Comparison of ENCODE assay signal across 8 mouse cellular contexts in the genomic region with DNA sequence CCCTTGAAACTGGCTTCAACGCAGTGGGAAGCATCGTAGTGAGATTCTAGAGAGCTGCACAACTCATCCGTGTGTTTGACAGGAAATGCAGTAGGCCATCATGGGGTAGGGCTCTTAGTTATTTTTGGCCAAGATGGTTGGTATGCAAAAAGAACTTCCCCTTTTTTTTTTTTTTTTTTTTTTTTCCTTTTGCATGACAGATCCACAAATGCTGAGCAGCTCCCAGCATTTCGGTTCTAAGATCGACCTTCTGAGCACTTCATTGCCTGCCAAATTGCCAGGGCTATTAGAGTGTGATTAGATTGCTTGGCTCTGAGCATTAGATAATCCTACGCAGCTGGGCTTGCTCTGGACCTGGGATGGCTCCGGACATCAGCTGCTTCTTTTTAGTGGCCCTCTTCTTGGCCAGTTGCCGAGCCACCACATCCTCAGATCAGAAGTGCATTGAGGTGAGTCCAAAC. TPM values are rescaled to one million over a fixed set of nuclear protein-coding genes. Genes with fewer than 3 reads are reported as not detected.
DNase-seq lines count a peak whose midpoint lies in the region; ATAC-seq and TF ChIP-seq lines count a peak whose summit lies in the region.

Gene Cd180, plus strand, starts transcription at position 218 of the 461 bp plus-strand sequence.

- H3K9ac ChIP-seq in kidney, embryonic 14.5 days (ENCODE audit: low read depth, low read length), result no peak within 1 kb of the TSS
- H3K9ac ChIP-seq in heart, embryonic 15.5 days, result no peak within 1 kb of the TSS
- no peak within 1 kb of the TSS for H3K9ac ChIP-seq in forebrain, embryonic 12.5 days
- no peak within 1 kb of the TSS for H3K9ac ChIP-seq in hindbrain, embryonic 13.5 days

- peaks cover 77% of the 10 kb centered on the region for H3K79me2 ChIP-seq in macrophage (ENCODE audit: inconsistent target)

- H3K27me3 ChIP-seq in kidney, adult 2 months (replicated peaks; ENCODE audit: control insufficient read depth, insufficient read depth, low read length), result no peaks in the 10 kb centered on the region
- no peaks in the 10 kb centered on the region for H3K27me3 ChIP-seq in kidney, embryonic 14.5 days (ENCODE audit: control insufficient read depth, insufficient read depth, low read length)
- no peaks in the 10 kb centered on the region for H3K27me3 ChIP-seq in heart, embryonic 15.5 days
- no peaks in the 10 kb centered on the region for H3K27me3 ChIP-seq in forebrain, embryonic 12.5 days
- H3K27me3 ChIP-seq in hindbrain, embryonic 13.5 days, result no peaks in the 10 kb centered on the region

- H3K27ac ChIP-seq in kidney, adult 2 months (ENCODE audit: insufficient read depth, low read depth, low read length), result peak within 1 kb of the TSS; percentile 69; the same call in 1 of the 2 replicates
- no peak within 1 kb of the TSS for H3K27ac ChIP-seq in kidney, embryonic 14.5 days (ENCODE audit: low read depth, low read length)
- peak within 1 kb of the TSS; percentile 26 for H3K27ac ChIP-seq in heart, embryonic 15.5 days
- peak within 1 kb of the TSS; percentile 100 for H3K27ac ChIP-seq in macrophage
- no peak within 1 kb of the TSS for H3K27ac ChIP-seq in forebrain, embryonic 12.5 days
- no peak within 1 kb of the TSS for H3K27ac ChIP-seq in hindbrain, embryonic 13.5 days

- 52% methylated on average over 8 of the region's 8 CpGs for WGBS in kidney, adult 2 months
- 71% methylated on average over 8 of the region's 8 CpGs for WGBS in kidney, embryonic 14.5 days
- 35% methylated on average over 8 of the region's 8 CpGs for WGBS in heart, embryonic 15.5 days
- WGBS in macrophage (ENCODE audit: missing documents), result 0% methylated on average over 8 of the region's 8 CpGs
- WGBS in forebrain, embryonic 12.5 days, result 93% methylated on average over 8 of the region's 8 CpGs
- WGBS in hindbrain, embryonic 13.5 days, result 81% methylated on average over 8 of the region's 8 CpGs

- no peaks in the 10 kb centered on the region for H3K36me3 ChIP-seq in kidney, adult 2 months (ENCODE audit: control insufficient read depth, insufficient read depth, low read length)
- H3K36me3 ChIP-seq in kidney, embryonic 14.5 days (ENCODE audit: control insufficient read depth, insufficient read depth, low read length), result no peaks in the 10 kb centered on the region
- no peaks in the 10 kb centered on the region for H3K36me3 ChIP-seq in heart, embryonic 15.5 days
- H3K36me3 ChIP-seq in macrophage (ENCODE audit: inconsistent target), result no peaks in the 10 kb centered on the region
- no peaks in the 10 kb centered on the region for H3K36me3 ChIP-seq in forebrain, embryonic 12.5 days (replicated peaks)
- H3K36me3 ChIP-seq in hindbrain, embryonic 13.5 days, result no peaks in the 10 kb centered on the region

- no peak for TF ChIP-seq POLR2A in kidney, adult 2 months (IDR thresholded peaks at IDR 0.05; ENCODE audit: low read depth, low read length)

- no peaks in the 10 kb centered on the region for H3K9me3 ChIP-seq in kidney, embryonic 14.5 days (ENCODE audit: control insufficient read depth, low read length)
- H3K9me3 ChIP-seq in heart, embryonic 15.5 days (replicated peaks), result no peaks in the 10 kb centered on the region
- no peaks in the 10 kb centered on the region for H3K9me3 ChIP-seq in forebrain, embryonic 12.5 days
- H3K9me3 ChIP-seq in hindbrain, embryonic 13.5 days, result no peaks in the 10 kb centered on the region

- peaks cover 5% of the 10 kb centered on the region; the same call in 1 of the 2 replicates for H3K4me1 ChIP-seq in kidney, adult 2 months (ENCODE audit: control insufficient read depth, insufficient read depth, low read length)
- peaks cover 2% of the 10 kb centered on the region for H3K4me1 ChIP-seq in kidney, embryonic 14.5 days (ENCODE audit: control insufficient read depth, insufficient read depth, low read length)
- peaks cover 19% of the 10 kb centered on the region for H3K4me1 ChIP-seq in heart, embryonic 15.5 days (replicated peaks)
- peaks cover 15% of the 10 kb centered on the region for H3K4me1 ChIP-seq in forebrain, embryonic 12.5 days
- H3K4me1 ChIP-seq in hindbrain, embryonic 13.5 days (replicated peaks), result peaks cover 12% of the 10 kb centered on the region

- DNase-seq in kidney, adult 2 months, result peak; percentile 51
- peak; percentile 36 for DNase-seq in Muller cell, postnatal 12 days (ENCODE audit: inconsistent ontology term)
- no peak for DNase-seq in left cerebral cortex, adult 11 months (ENCODE audit: low spot score)

- TF ChIP-seq CTCF in kidney, adult 2 months (conservative IDR thresholded peaks at IDR 0.05; ENCODE audit: insufficient read depth, insufficient read length, low read depth, low read length), result no peak

- no peak for ATAC-seq in kidney, embryonic 14.5 days (ENCODE audit: low FRiP score, low TSS enrichment)
- ATAC-seq in heart, embryonic 15.5 days (replicated peaks; ENCODE audit: insufficient number of reproducible peaks, insufficient read depth, low FRiP score, low read depth), result no peak
- ATAC-seq in forebrain, embryonic 12.5 days (ENCODE audit: low FRiP score), result no peak
- ATAC-seq in hindbrain, embryonic 13.5 days (ENCODE audit: low FRiP score), result no peak

- 0 out of 2 replicates have a peak within 1 kb of the TSS, but pooled peaks have one; percentile 5 for H3K4me3 ChIP-seq in kidney, adult 2 months (ENCODE audit: insufficient read depth, low read depth, low read length)
- H3K4me3 ChIP-seq in kidney, embryonic 14.5 days (ENCODE audit: low read length), result no peak within 1 kb of the TSS
- no peak within 1 kb of the TSS for H3K4me3 ChIP-seq in heart, embryonic 15.5 days
- peak within 1 kb of the TSS; percentile 82 for H3K4me3 ChIP-seq in macrophage (ENCODE audit: inconsistent target)
- H3K4me3 ChIP-seq in forebrain, embryonic 12.5 days (replicated peaks), result no peak within 1 kb of the TSS
- no peak within 1 kb of the TSS for H3K4me3 ChIP-seq in hindbrain, embryonic 13.5 days

- no peak within 1 kb of the TSS for H3K4me2 ChIP-seq in kidney, embryonic 14.5 days (replicated peaks; ENCODE audit: low read depth, low read length)
- H3K4me2 ChIP-seq in heart, embryonic 15.5 days, result no peak within 1 kb of the TSS
- no peak within 1 kb of the TSS for H3K4me2 ChIP-seq in forebrain, embryonic 12.5 days
- no peak within 1 kb of the TSS for H3K4me2 ChIP-seq in hindbrain, embryonic 13.5 days

RNA-seq across cellular contexts. Expression of gene Cd180, which starts in this region (rescaled TPM):
- polyA plus RNA-seq in kidney, adult 2 months (2012; rRNA removed), result 1.0 and 2.1 TPM in 2 replicates
- polyA plus RNA-seq in kidney, embryonic 14.5 days (2014; fragmentation: Nextera tagmentation; extraction: Ambion mirVana), result 0.40 and 0.60 TPM in 2 replicates
- polyA plus RNA-seq in heart, embryonic 15.5 days (2015; fragmentation: Nextera tagmentation; extraction: Ambion mirVana), result 0.24 and 0.53 TPM in 2 replicates
- total RNA-seq in macrophage (2018; cell fraction: chromatin; rRNA removed), result 1,000 to 10,000 TPM in 1 of 26 experiments, 100 to 1,000 TPM in 25; 201 to 1,028 (median 508) TPM
- 100 to 1,000 TPM; 376 to 879 (median 604) TPM for total RNA-seq in macrophage (2018; cell fraction: cytosol; rRNA removed)
- 1,000 to 10,000 TPM in 4 of 26 experiments, 100 to 1,000 TPM in 22; 480 to 1,145 (median 738) TPM for total RNA-seq in macrophage (2018; cell fraction: nucleus; rRNA removed)
- polyA plus RNA-seq in macrophage (2018), result 303 to 726 TPM (median 382 TPM) in 3 replicates
- 0.50 and 0.55 TPM in 2 replicates for polyA plus RNA-seq in forebrain, embryonic 12.5 days (2016; fragmentation: Nextera tagmentation; extraction: Ambion mirVana)
- 0.57 and 0.76 TPM in 2 replicates for polyA plus RNA-seq in hindbrain, embryonic 13.5 days (2015; fragmentation: Nextera tagmentation; extraction: Ambion mirVana)

Comparison
In these comparisons a context has a peak if more than half of its experiments do, and no peak if none do; other contexts are left out.
1. RNA of gene Cd180 (polyA plus RNA-seq): 303 to 726 TPM in macrophage; 1.0 to 2.1 TPM in kidney, adult 2 months, 0.40 to 0.60 TPM in kidney, embryonic 14.5 days, 0.57 to 0.76 TPM in hindbrain, embryonic 13.5 days, 0.50 to 0.55 TPM in forebrain, embryonic 12.5 days and 0.24 to 0.53 TPM in heart, embryonic 15.5 days; every median in the first group is over 10 times any median in the second.
2. H3K27ac ChIP-seq: peak in kidney, adult 2 months (single experiment), heart, embryonic 15.5 days (single experiment) and macrophage (single experiment); none in kidney, embryonic 14.5 days (single experiment), forebrain, embryonic 12.5 days (single experiment) and hindbrain, embryonic 13.5 days (single experiment).
3. H3K4me3 ChIP-seq: peak in kidney, adult 2 months (single experiment) and macrophage (single experiment); none in kidney, embryonic 14.5 days (single experiment), heart, embryonic 15.5 days (single experiment), forebrain, embryonic 12.5 days (single experiment) and hindbrain, embryonic 13.5 days (single experiment).